Mouse (Mus musculus) midbrain, embryonic 13.5 days (tissue): ENCODE data around the gene Rps6kl1. TPM values are rescaled to one million over a fixed set of nuclear protein-coding genes. Genes with fewer than 3 reads are reported as not detected.

Source experiments
- ATAC-seq: fragments of 200-750 bp; cut with Nextera tagmentation; 2 replicates; pipeline ENCODE4 v1.8.0; 2017; ENCODE audit warnings: mild to moderate bottlenecking, moderate TSS enrichment, moderate library complexity
- H3K27ac ChIP-seq: fragments of 300-500 bp; sonication (generic); 2 replicates; pipeline ENCODE4 v1.5.1; 2015; ENCODE audit warnings: inconsistent platforms, mild to moderate bottlenecking, moderate library complexity
- H3K27me3 ChIP-seq: fragments of 300-500 bp; sonication (generic); 2 replicates; pipeline ENCODE4 v1.6.1; 2015; ENCODE audit warnings: mild to moderate bottlenecking, inconsistent platforms
- H3K36me3 ChIP-seq: fragments of 300-500 bp; sonication (generic); 2 replicates; pipeline ENCODE4 v1.6.1; 2015; ENCODE audit warnings: mild to moderate bottlenecking, inconsistent platforms
- H3K4me1 ChIP-seq: fragments of 300-500 bp; sonication (generic); replicated peaks from 2 replicates; pipeline ENCODE4 v1.6.1; 2015; ENCODE audit warnings: inconsistent platforms
- H3K4me2 ChIP-seq: fragments of 300-500 bp; sonication (generic); replicated peaks from 2 replicates; pipeline ENCODE4 v1.6.1; 2015; ENCODE audit warnings: moderate library complexity, mild to moderate bottlenecking, inconsistent platforms
- H3K4me3 ChIP-seq: fragments of 300-500 bp; sonication (generic); replicated peaks from 2 replicates; pipeline ENCODE4 v1.5.1; 2015; ENCODE audit warnings: mild to moderate bottlenecking, inconsistent platforms
- H3K9ac ChIP-seq: fragments of 300-500 bp; sonication (generic); replicated peaks from 2 replicates; pipeline ENCODE4 v1.6.1; 2015; ENCODE audit warnings: mild to moderate bottlenecking, inconsistent platforms
- H3K9me3 ChIP-seq: fragments of 300-500 bp; sonication (generic); 2 replicates; pipeline ENCODE4 v1.6.1; 2016; ENCODE audit warnings: mild to moderate bottlenecking, inconsistent platforms
- WGBS: fragments of 180-500 bp; shearing (Covaris S2); methylation state at CpG from one replicate; pipeline ENCODE4 v1.1.7; 2015; 5-methylcytosine and 5-hydroxymethylcytosine counted together
- polyA plus RNA-seq: library from polyadenylated mRNA; unstranded; fragments of >200 nt; fragmentation: Nextera tagmentation; extraction: Ambion mirVana; gene quantifications from 2 replicates; pipeline ENCODE4 v1.2.1, GENCODE M21; 2015

Gene Rps6kl1
- polyA plus RNA-seq, 1 experiment from 2014 or later: 15.6 TPM

DNA sequence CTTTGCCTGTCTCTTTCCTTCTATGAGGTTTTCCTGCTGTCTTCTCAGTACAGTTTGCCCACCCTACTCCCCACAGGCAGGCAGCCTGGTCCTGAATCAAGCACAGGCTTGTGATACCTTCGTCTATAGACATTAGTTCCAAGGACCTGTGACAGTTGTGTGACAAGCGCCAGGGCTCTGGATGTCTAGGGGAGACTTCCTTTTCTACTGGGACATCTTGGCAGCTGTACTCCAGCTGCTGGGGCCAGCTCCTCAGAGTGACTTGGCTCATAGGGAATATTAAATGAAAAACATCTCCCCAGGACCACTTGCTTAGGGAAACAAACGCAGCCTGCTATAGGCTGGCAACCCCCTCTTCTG is 19.9 kb upstream of the Rps6kl1 start:
- 79% methylated on average over 3 of the region's 3 CpGs for WGBS
- Histone ChIP-seq H3K36me3 (no peaks in the 10 kb centered on the region), H3K27me3 (no peaks in the 10 kb centered on the region), H3K27ac (no peak overlapping the region), H3K9ac (no peak overlapping the region), H3K4me1 (peaks cover 25% of the 10 kb centered on the region), H3K4me2 (no peak overlapping the region), H3K4me3 (no peak overlapping the region), H3K9me3 (no peaks in the 10 kb centered on the region)
- ATAC-seq: no peak

DNA sequence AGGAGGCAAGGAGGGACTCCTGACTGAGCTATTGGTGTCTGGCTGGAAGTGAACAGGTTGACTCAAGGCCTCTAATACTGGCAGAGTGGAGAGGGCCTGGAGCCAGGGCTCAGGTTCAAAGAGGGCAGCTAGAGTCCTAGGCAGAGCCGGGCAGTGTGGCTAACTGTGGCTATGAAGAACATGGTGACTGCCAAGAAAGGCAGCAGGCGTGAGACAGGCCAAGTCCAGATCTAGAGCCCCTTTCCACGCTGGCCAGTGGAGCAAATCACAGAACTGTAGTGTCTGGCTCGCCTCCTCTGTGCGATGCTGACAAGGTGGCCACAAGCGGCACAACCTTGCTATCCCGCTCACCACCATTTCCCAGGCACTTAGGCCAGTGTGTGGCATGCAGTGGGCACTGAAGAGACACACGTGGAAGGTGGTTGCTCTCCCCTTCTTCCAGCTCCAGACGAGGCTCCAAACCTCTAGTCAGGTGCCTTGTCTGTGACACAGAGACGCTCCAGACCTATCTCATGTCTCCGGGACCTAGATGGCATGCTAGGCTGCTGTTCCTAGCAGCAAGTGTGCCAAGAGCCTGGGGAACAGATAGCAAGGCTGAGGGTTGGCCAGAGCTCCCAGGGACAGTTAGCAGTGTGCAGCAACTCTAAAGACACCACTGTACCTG is 19.4 kb upstream of the Rps6kl1 start:
- H3K27me3 ChIP-seq: no peaks in the 10 kb centered on the region
- no peak overlapping the region for H3K27ac ChIP-seq
- H3K9ac ChIP-seq: no peak overlapping the region
- H3K4me2 ChIP-seq: no peak overlapping the region
- no peaks in the 10 kb centered on the region for H3K9me3 ChIP-seq
- H3K4me1 ChIP-seq: peaks cover 20% of the 10 kb centered on the region
- no peak overlapping the region for H3K4me3 ChIP-seq
- H3K36me3 ChIP-seq: no peaks in the 10 kb centered on the region
- WGBS: 85% methylated on average over 11 of the region's 11 CpGs
- no peak for ATAC-seq

DNA sequence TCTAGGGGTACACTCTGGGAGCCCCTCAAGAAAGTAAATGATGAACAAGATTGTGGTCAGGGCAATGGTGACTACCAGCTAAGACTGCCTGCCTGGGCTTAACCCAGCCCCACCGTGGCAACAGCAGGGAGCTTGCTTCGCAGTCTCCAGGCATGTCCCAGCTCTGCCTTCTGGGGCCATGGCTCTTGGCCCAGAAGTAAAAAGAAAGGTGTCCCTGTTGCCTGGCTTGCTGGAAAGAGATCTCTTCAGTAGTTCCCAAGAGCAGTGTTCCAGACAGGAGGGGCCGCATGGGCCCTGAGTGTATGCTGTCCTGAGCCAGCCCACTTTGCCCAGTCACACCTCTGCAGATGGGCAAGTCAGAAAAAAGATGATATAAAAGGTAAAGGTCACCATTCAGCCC is 18.8 kb upstream of the Rps6kl1 start:
- H3K36me3 ChIP-seq: no peaks in the 10 kb centered on the region
- 55% methylated on average over 3 of the region's 3 CpGs for WGBS
- ATAC-seq: peak; percentile 38; the same call in 1 of the 2 replicates
- H3K4me3 ChIP-seq: no peak overlapping the region
- H3K27ac ChIP-seq: no peak overlapping the region
- H3K4me1 ChIP-seq: peaks cover 15% of the 10 kb centered on the region
- H3K4me2 ChIP-seq: no peak overlapping the region
- H3K9me3 ChIP-seq: no peaks in the 10 kb centered on the region
- H3K27me3 ChIP-seq: no peaks in the 10 kb centered on the region
- no peak overlapping the region for H3K9ac ChIP-seq

DNA sequence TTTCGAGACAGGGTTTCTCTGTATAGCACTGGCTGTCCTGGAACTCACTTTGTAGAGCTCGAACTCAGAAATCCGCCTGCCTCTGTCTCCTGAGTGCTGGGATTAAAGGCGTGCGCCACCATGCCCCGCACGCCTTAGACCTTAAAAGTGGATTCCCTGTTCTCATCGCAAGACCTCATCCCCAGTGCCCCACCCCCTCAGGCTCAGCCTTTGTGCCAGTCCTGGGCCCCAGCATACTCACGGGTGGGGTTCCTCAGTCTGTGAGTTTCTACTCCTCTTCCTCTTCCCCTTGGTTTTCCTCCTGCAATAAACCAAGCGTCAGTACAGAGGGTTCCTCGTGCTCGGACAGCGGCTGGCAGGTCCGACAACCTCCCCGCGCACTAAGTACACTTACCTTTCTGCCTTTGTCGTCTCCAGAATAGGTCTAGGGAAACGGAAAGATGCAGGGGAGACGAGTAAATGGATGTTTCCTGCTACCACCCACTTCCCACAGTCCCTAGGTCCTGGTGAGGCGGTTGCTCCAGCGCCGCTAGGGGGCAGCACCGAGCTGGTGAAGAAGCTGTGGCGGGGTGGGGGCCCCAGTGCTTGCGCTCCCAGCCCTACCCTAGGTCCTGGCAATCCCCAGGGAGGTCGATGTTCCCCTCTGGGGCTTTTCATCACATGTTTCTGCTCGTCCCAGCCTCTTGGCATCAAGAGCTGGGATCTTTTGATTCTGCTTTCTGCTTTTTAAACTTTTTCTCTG is 18.2 kb upstream of the Rps6kl1 start:
- peak; percentile 80 for ATAC-seq
- peak overlapping the region; percentile 45 for H3K4me2 ChIP-seq
- H3K36me3 ChIP-seq: no peaks in the 10 kb centered on the region
- no peaks in the 10 kb centered on the region for H3K9me3 ChIP-seq
- H3K27ac ChIP-seq: no peak overlapping the region
- WGBS: 26% methylated on average over 27 of the region's 27 CpGs
- H3K9ac ChIP-seq: peak overlapping the region; percentile 58
- peaks cover 13% of the 10 kb centered on the region; the same call in 1 of the 2 replicates for H3K4me1 ChIP-seq
- no peaks in the 10 kb centered on the region for H3K27me3 ChIP-seq
- peak overlapping the region; percentile 26 for H3K4me3 ChIP-seq

DNA sequence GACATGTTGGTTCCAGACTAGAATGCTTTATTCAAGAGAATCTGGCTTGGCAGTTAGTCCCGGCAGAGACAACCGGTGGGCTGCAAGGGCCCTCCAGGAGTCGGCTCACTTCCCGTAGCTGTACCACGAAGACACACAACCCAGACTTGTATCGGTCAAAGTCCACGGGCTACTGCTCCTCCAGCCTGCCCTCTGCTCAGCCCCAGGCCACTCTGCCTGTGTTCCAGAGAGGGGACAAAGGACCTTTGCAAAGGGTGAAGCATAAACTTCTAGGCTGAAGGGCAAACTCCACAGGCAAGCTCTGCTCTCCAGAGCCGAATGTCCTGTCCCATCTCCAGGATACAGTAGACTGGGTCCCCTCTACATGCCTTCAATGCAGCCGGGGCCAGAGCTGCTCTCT is 15.6 kb upstream of the Rps6kl1 start:
- Histone ChIP-seq H3K27ac (no peak overlapping the region), H3K4me1 (peaks cover 9% of the 10 kb centered on the region; the same call in 1 of the 2 replicates), H3K9ac (no peak overlapping the region), H3K4me2 (no peak overlapping the region), H3K36me3 (no peaks in the 10 kb centered on the region), H3K9me3 (no peaks in the 10 kb centered on the region), H3K4me3 (no peak overlapping the region), H3K27me3 (no peaks in the 10 kb centered on the region)
- no peak for ATAC-seq
- WGBS: 90% methylated on average over 9 of the region's 9 CpGs

DNA sequence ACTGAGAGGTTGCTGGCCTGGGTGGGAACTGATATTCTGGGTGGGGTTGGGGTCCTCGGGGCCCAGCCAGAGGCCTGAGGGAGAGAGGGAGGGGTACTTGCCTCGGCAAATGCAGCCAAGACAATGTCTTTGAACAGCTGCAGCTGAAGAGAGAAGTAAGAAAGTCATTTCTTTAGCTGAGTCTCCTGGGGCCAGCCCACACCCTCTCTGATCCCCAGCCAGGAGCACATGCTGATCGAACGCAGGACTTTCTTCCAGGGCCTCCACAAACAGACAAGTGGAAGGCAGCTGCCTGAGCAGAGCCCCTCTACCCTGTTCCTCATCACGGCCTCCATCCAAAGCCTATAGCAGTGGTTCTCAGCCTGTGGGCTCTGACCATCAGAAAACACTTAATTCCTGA is 13.9 kb upstream of the Rps6kl1 start:
- WGBS: 86% methylated on average over 5 of the region's 5 CpGs
- no peak overlapping the region for H3K4me2 ChIP-seq

DNA sequence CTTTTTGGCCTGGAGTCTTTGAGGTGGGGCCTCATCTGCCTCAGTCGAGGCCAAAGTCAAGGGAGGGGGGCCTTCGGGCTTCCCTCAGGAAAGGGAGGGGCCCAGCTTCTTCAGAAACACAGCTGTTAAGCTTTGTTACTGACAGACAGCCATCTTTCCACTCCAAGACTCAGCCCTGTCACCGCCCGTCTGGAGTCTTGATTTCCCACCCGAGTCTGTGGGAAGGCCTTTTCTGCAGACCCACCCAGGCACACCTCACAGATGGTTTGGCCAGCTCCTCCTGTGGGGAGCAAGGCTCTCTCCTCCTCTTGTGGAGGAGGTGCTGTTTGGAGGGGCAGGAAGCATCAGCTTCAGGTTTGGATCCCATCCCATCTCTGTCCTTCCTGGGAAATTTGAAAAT is 8.5 kb upstream of the Rps6kl1 start:
- no peak overlapping the region for H3K27ac ChIP-seq
- no peaks in the 10 kb centered on the region for H3K36me3 ChIP-seq
- no peaks in the 10 kb centered on the region for H3K4me1 ChIP-seq
- H3K9me3 ChIP-seq: no peaks in the 10 kb centered on the region
- no peak overlapping the region for H3K4me3 ChIP-seq
- no peak for ATAC-seq
- no peak overlapping the region for H3K9ac ChIP-seq
- H3K27me3 ChIP-seq: no peaks in the 10 kb centered on the region
- 86% methylated on average over 5 of the region's 5 CpGs for WGBS
- H3K4me2 ChIP-seq: no peak overlapping the region

More for the DNA sequence above, 13.9 kb upstream of the Rps6kl1 start:
- H3K27me3 ChIP-seq: no peaks in the 10 kb centered on the region
- H3K9ac ChIP-seq: no peak overlapping the region
- no peak overlapping the region for H3K4me3 ChIP-seq
- H3K27ac ChIP-seq: no peak overlapping the region
- ATAC-seq: no peak
- H3K4me1 ChIP-seq: peaks cover 9% of the 10 kb centered on the region; the same call in 1 of the 2 replicates
- no peaks in the 10 kb centered on the region for H3K36me3 ChIP-seq
- H3K9me3 ChIP-seq: no peaks in the 10 kb centered on the region

DNA sequence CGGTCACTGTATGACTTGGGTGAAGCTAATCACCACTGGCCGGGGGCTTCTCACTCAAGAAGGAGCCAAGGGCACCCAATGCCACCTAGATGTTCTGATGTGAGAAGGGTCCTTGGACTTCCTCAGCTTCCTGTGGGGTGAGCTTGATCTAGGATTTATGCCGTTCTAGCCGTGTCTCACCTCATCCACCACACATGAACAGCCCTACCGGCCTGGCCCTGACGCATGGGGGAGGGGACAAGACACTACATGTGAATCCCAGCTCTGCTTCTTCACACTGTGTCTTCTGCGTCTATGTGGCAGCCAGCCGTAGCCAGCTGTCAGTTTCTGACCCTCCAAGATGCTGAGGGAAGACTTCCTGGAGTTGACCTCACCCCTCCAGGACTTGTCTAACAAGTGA is 7.7 kb upstream of the Rps6kl1 start:
- no peak overlapping the region for H3K27ac ChIP-seq
- no peaks in the 10 kb centered on the region for H3K9me3 ChIP-seq
- no peak overlapping the region for H3K4me3 ChIP-seq
- 92% methylated on average over 8 of the region's 8 CpGs for WGBS
- ATAC-seq: no peak
- H3K9ac ChIP-seq: no peak overlapping the region
- no peaks in the 10 kb centered on the region for H3K4me1 ChIP-seq
- no peaks in the 10 kb centered on the region for H3K36me3 ChIP-seq
- no peaks in the 10 kb centered on the region for H3K27me3 ChIP-seq
- H3K4me2 ChIP-seq: no peak overlapping the region

DNA sequence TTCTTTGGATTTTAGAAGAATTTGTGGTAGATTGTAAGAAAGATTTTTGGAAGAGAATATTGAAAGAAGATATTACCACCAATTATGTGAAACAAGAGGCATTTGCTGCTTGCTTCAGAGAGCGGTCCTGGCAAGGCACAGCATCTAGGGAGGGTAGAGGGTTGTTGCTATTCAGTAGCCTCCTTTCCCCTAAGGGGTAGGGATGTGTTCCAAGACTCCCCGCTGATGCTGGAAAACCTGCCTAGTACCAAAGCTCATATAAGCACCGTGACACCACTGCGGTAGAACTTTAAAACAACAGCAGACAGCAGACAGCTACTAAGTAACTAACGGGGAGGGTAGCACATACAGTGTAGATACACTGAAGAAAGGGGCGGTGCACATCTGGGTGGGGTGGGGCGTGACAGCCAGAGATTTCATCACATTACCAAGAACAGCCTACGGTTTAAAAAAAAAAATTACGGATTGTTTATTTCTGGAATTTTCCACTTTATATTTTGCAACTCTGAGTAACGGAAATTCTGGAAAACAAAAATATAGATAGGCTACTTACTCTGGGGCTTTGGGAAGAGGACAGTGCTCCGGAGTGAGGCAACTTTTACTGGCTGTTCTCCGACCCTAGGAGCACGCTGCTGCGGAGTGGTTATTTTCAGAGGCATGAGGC is 6.9 kb upstream of the Rps6kl1 start:
- no peak overlapping the region for H3K4me2 ChIP-seq
- H3K27ac ChIP-seq: no peak overlapping the region
- H3K27me3 ChIP-seq: no peaks in the 10 kb centered on the region
- no peaks in the 10 kb centered on the region for H3K9me3 ChIP-seq
- H3K4me1 ChIP-seq: no peaks in the 10 kb centered on the region
- H3K36me3 ChIP-seq: no peaks in the 10 kb centered on the region
- no peak overlapping the region for H3K4me3 ChIP-seq
- WGBS: 90% methylated on average over 14 of the region's 14 CpGs
- ATAC-seq: no peak
- H3K9ac ChIP-seq: no peak overlapping the region

DNA sequence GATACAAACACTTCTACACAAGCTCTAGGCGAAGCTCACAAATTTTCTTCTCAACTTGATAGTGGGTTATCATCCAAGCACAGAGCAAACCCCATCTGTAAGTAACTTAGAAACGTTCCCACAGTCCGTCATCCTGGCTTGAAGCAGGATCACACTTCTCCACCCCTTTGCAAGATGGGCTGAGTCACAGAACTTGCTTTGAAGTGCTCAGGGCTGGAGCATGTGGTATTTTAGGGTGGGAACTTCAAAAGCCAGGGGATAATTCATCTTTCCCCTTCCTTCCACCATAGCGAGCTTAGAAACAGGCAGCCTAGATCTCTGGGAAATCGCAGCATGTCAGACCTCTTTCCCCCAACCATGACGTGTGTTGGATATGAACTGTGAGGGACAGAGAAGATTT is 5.3 kb upstream of the Rps6kl1 start:
- 0 out of 2 replicates have a peak, but pooled peaks cover 4% of the 10 kb centered on the region for H3K27me3 ChIP-seq
- no peak overlapping the region for H3K4me2 ChIP-seq
- no peak overlapping the region for H3K27ac ChIP-seq
- H3K4me1 ChIP-seq: no peaks in the 10 kb centered on the region
- no peak overlapping the region for H3K9ac ChIP-seq
- H3K36me3 ChIP-seq: no peaks in the 10 kb centered on the region
- no peaks in the 10 kb centered on the region for H3K9me3 ChIP-seq
- no peak for ATAC-seq
- WGBS: 79% methylated on average over 6 of the region's 6 CpGs
- no peak overlapping the region for H3K4me3 ChIP-seq

DNA sequence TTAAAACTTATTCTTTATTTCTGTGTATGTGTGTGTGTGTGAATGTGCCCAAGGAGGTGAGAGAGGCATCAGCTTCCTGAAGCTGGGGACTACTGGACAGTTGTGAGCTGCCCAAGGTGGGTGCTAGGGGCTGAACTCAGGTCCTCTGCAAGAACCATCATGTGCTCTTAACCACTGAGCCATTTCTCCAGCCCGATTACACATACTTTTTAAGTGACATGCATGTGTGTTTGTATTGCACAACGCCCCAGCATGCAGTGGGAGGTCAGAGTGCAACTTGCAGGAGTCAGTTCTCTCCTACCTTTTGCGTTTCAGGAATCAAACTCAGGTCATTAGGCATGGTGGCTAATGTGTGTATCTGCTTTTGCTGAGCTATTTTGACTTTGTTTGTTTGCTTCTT is 1.9 kb upstream of the Rps6kl1 start:
- Histone ChIP-seq H3K27ac (no peak overlapping the region), H3K9ac (no peak overlapping the region), H3K4me3 (no peak overlapping the region), H3K4me1 (peaks cover 18% of the 10 kb centered on the region), H3K9me3 (no peaks in the 10 kb centered on the region), H3K4me2 (no peak overlapping the region), H3K27me3 (0 out of 2 replicates have a peak, but pooled peaks cover 5% of the 10 kb centered on the region), H3K36me3 (no peaks in the 10 kb centered on the region)
- ATAC-seq: no peak
- 80% methylated on average over 3 of the region's 3 CpGs for WGBS

DNA sequence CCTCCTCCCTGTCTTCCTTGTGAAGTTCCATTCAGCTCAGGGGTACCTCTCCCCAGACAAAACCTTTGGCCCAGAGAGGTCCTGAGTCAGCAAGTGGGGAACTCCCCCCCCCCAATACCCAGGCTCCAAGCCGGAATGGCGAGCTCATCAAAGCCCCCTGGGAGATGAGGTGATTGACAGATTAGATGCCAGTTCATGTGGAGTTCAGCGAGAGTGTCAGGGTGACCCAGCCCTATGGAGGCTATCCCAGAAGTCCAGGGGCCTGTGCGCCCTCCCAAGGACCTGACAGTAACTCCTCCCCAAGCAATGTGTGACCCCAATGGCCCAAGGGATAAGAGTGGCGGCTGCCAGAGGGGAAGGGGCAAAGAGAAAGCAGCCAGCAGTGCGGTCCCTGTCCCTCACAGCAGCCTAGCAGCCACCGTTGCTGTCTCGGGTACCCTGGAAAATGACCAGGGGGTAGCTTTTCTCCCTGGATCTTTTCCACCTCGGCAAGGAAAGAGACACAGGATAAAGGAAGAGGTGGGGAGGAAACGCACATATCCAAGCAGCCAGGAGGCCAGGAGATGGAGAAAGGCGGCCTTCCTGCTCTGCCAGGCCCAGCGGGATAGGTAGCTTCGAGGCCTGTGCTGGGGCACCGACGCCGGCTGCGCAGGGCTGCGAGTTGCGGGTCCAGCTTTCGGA is 603 bp downstream of the Rps6kl1 start:
- H3K27me3 ChIP-seq: 0 out of 2 replicates have a peak, but pooled peaks cover 5% of the 10 kb centered on the region
- no peak overlapping the region for H3K27ac ChIP-seq
- 0 out of 2 replicates have a peak, but pooled peaks have one; percentile 4 for ATAC-seq
- peak overlapping the region; percentile 43 for H3K4me3 ChIP-seq
- 8% methylated on average over 20 of the region's 20 CpGs for WGBS
- peak overlapping the region; percentile 59 for H3K4me2 ChIP-seq
- H3K4me1 ChIP-seq: peaks cover 20% of the 10 kb centered on the region
- no peaks in the 10 kb centered on the region for H3K9me3 ChIP-seq
- no peaks in the 10 kb centered on the region for H3K36me3 ChIP-seq
- peak overlapping the region; percentile 70 for H3K9ac ChIP-seq
